ENCODE assay signal across 8 mouse cellular contexts in the genomic region with DNA sequence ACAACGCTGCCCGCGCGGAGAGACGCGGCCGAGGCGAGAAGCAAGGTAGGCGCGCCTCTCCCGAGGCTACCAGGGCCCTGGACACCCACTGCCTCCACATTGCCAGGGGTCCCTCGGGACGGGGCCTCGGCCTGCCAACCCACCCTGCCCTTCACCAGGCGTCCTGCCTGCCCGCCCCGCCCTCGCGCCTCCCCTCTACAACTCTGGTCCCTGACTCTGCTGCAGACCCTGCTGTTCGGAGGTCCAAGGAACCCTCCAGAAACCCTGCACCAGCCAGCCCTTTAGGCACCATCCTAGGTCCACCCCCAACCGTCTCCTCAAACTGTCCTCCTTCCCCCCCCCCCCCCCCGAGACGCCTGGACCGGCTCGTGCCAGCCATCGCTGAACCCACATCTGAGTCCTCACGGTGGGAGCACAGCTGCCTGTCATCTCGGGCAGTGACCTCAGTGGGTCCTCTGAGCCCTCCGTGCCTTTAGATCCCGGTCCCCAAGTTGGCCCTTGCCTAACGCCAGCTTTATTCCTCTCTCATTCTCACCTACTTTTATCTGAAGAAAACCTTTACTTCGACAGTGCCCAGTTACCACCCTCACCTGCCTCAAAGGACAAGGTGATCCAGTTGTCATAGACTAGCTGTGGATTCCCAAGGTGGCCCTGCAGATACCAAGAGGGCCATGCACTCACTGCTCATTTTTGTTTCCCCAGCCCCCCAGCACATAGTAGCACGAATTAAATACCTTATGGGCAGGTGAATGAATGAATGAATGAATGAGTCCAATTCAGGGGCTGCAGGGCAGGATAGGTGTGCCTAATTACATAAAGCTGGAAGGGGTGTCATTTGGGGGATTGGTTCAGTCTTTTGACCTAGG. TPM values are rescaled to one million over a fixed set of nuclear protein-coding genes. Genes with fewer than 3 reads are reported as not detected.
A peak's percentile ranks its signal among the peaks of the same experiment; 100 is the strongest.
DNase-seq lines count a peak whose midpoint lies in the region; ATAC-seq and TF ChIP-seq lines count a peak whose summit lies in the region.

No protein-coding gene starts in this region.

- peak overlapping the region; percentile 77 for H3K4me3 ChIP-seq in lung, adult 2 months (replicated peaks; ENCODE audit: extremely low read depth, low read depth, low read length)
- peak overlapping the region; percentile 80 for H3K4me3 ChIP-seq in embryonic facial prominence, embryonic 15.5 days (replicated peaks)
- peak overlapping the region; percentile 77 for H3K4me3 ChIP-seq in intestine, embryonic 16.5 days (ENCODE audit: low read length)
- peak overlapping the region; percentile 86 for H3K4me3 ChIP-seq in neural tube, embryonic 15.5 days (replicated peaks)

- peak; percentile 86 for ATAC-seq in embryonic facial prominence, embryonic 15.5 days (ENCODE audit: insufficient number of reproducible peaks, low FRiP score, low TSS enrichment, low read depth)
- peak; percentile 63 for ATAC-seq in intestine, embryonic 16.5 days
- ATAC-seq in neural tube, embryonic 15.5 days (ENCODE audit: low FRiP score), result peak; percentile 83

- H3K9me3 ChIP-seq in embryonic facial prominence, embryonic 15.5 days (replicated peaks), result no peaks in the 10 kb centered on the region
- H3K9me3 ChIP-seq in intestine, embryonic 16.5 days (ENCODE audit: control insufficient read depth, low read length), result no peaks in the 10 kb centered on the region
- H3K9me3 ChIP-seq in neural tube, embryonic 15.5 days (replicated peaks), result no peaks in the 10 kb centered on the region

- no peak; the same call in 1 of the 2 replicates for TF ChIP-seq POLR2A in lung, adult 2 months (IDR thresholded peaks at IDR 0.05; ENCODE audit: borderline replicate concordance, extremely low read depth, low read depth, low read length)

- no peaks in the 10 kb centered on the region; the same call in 1 of the 2 replicates for H3K27me3 ChIP-seq in embryonic facial prominence, embryonic 15.5 days
- no peaks in the 10 kb centered on the region for H3K27me3 ChIP-seq in intestine, embryonic 16.5 days (replicated peaks; ENCODE audit: control insufficient read depth, insufficient read depth, low read length)
- no peaks in the 10 kb centered on the region for H3K27me3 ChIP-seq in neural tube, embryonic 15.5 days (replicated peaks)

- peaks cover 17% of the 10 kb centered on the region for H3K4me1 ChIP-seq in lung, adult 2 months (ENCODE audit: control insufficient read depth, insufficient read depth, low read length)
- H3K4me1 ChIP-seq in embryonic facial prominence, embryonic 15.5 days, result peaks cover 24% of the 10 kb centered on the region
- peaks cover 26% of the 10 kb centered on the region for H3K4me1 ChIP-seq in intestine, embryonic 16.5 days (ENCODE audit: control insufficient read depth, insufficient read depth, low read length)
- peaks cover 38% of the 10 kb centered on the region for H3K4me1 ChIP-seq in neural tube, embryonic 15.5 days

- H3K36me3 ChIP-seq in embryonic facial prominence, embryonic 15.5 days, result no peaks in the 10 kb centered on the region
- no peaks in the 10 kb centered on the region for H3K36me3 ChIP-seq in intestine, embryonic 16.5 days (ENCODE audit: control insufficient read depth, insufficient read depth, low read length)
- H3K36me3 ChIP-seq in neural tube, embryonic 15.5 days, result no peaks in the 10 kb centered on the region

- peak overlapping the region; percentile 69 for H3K27ac ChIP-seq in embryonic facial prominence, embryonic 15.5 days (replicated peaks)
- peak overlapping the region; percentile 84 for H3K27ac ChIP-seq in intestine, embryonic 16.5 days (ENCODE audit: low read length)
- H3K27ac ChIP-seq in neural tube, embryonic 15.5 days (replicated peaks), result peak overlapping the region; percentile 89

- H3K9ac ChIP-seq in embryonic facial prominence, embryonic 15.5 days, result peak overlapping the region; percentile 69
- H3K9ac ChIP-seq in intestine, embryonic 16.5 days (ENCODE audit: low read depth, low read length), result peak overlapping the region; percentile 92
- peak overlapping the region; percentile 93 for H3K9ac ChIP-seq in neural tube, embryonic 15.5 days (replicated peaks)

- 4% methylated on average over 31 of the region's 33 CpGs for WGBS in lung, adult 2 months
- 6% methylated on average over 25 of the region's 33 CpGs for WGBS in embryonic facial prominence, embryonic 15.5 days
- WGBS in intestine, embryonic 16.5 days, result 4% methylated on average over 30 of the region's 33 CpGs
- WGBS in neural tube, embryonic 15.5 days, result 5% methylated on average over 24 of the region's 33 CpGs

- H3K4me2 ChIP-seq in embryonic facial prominence, embryonic 15.5 days (replicated peaks), result peak overlapping the region; percentile 90
- peak overlapping the region; percentile 81 for H3K4me2 ChIP-seq in intestine, embryonic 16.5 days (ENCODE audit: low read depth, low read length)
- peak overlapping the region; percentile 88 for H3K4me2 ChIP-seq in neural tube, embryonic 15.5 days

- no peak for DNase-seq in lung, adult 2 months
- DNase-seq in lung, postnatal 14 days, result no peak
- DNase-seq in right cerebral cortex, adult 18-20 months, result no peak
- no peak for DNase-seq in cerebellum, postnatal 4 days (ENCODE audit: low spot score in 2 of 2)
- DNase-seq in urinary bladder, postnatal 14 days (ENCODE audit: low spot score), result no peak

- TF ChIP-seq CTCF in lung, adult 2 months (IDR thresholded peaks at IDR 0.05; ENCODE audit: insufficient read depth, low read length), result no peak

RNA-seq across cellular contexts. Expression of a gene that starts 0.6 kb away (rescaled TPM):
- polyA plus RNA-seq in lung, adult 2 months (2012; rRNA removed), result 91.1 and 92.8 TPM in 2 replicates
- 18.2 TPM in 2 replicates for polyA plus RNA-seq in embryonic facial prominence, embryonic 15.5 days (2015; fragmentation: Nextera tagmentation; extraction: Ambion mirVana)
- polyA plus RNA-seq in intestine, embryonic 16.5 days (2015; fragmentation: Nextera tagmentation; extraction: Ambion mirVana), result 11.8 and 13.0 TPM in 2 replicates
- polyA plus RNA-seq in neural tube, embryonic 15.5 days (2015; fragmentation: Nextera tagmentation; extraction: Ambion mirVana), result 69.2 and 82.7 TPM in 2 replicates

RNA-seq across cellular contexts. Expression of a gene that starts 46.5 kb away (rescaled TPM):
- polyA plus RNA-seq in lung, adult 2 months (2012; rRNA removed), result 14.4 and 15.8 TPM in 2 replicates
- 0.41 and 0.44 TPM in 2 replicates for polyA plus RNA-seq in embryonic facial prominence, embryonic 15.5 days (2015; fragmentation: Nextera tagmentation; extraction: Ambion mirVana)
- 0.10 and 0.24 TPM in 2 replicates for polyA plus RNA-seq in intestine, embryonic 16.5 days (2015; fragmentation: Nextera tagmentation; extraction: Ambion mirVana)
- polyA plus RNA-seq in neural tube, embryonic 15.5 days (2015; fragmentation: Nextera tagmentation; extraction: Ambion mirVana), result 1.7 and 2.6 TPM in 2 replicates

RNA-seq across cellular contexts. Expression of a gene that starts 59.4 kb away (rescaled TPM):
- polyA plus RNA-seq in lung, adult 2 months (2012; rRNA removed), result 83.6 and 83.9 TPM in 2 replicates
- 9.2 and 9.3 TPM in 2 replicates for polyA plus RNA-seq in embryonic facial prominence, embryonic 15.5 days (2015; fragmentation: Nextera tagmentation; extraction: Ambion mirVana)
- 1.7 and 2.2 TPM in 2 replicates for polyA plus RNA-seq in intestine, embryonic 16.5 days (2015; fragmentation: Nextera tagmentation; extraction: Ambion mirVana)
- 9.7 and 14.1 TPM in 2 replicates for polyA plus RNA-seq in neural tube, embryonic 15.5 days (2015; fragmentation: Nextera tagmentation; extraction: Ambion mirVana)
